Mouse (Mus musculus): ENCODE measurements around the gene Tepp. TPM values are rescaled to one million over a fixed set of nuclear protein-coding genes. Genes with fewer than 3 reads are reported as not detected.

Tepp gene
- 0.70 TPM in 1 of 2 replicates, not detected in the other for polyA plus RNA-seq (2015; fragmentation: Nextera tagmentation; extraction: Ambion mirVana)

DNA sequence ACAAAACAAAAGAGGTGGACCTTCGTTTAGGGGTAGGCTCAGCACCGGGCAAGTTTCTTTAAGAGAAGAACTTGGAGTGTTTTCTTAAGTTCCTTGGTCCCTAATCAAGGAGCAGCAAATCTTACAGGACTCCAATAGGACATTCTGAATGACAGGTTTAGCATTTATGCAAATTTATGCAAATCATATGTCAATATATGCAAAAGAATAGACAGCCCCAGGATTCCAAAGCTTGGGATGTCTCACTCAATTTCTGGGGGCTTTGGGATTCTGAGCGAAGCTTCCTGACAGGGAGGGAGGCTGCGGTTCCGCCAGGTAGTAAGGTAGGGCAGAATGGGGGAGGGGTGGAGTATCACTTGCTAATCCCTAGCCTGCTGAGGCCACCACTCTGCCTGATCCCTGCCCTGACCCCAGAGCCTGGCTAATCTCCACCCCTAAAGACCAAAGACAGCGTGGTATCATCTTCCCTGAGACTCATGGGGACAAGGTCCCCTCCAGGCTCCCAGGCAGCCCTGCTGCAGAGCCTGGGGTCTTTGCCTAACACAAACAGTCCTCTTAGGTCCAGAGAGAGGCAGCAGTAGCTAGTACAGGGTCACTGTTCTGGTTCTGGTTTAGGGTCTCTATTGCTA, at the start of gene Tepp:
Gene Tepp, plus strand, starts transcription at position 225 of the 629 bp plus-strand sequence.
- H3K4me2 ChIP-seq, result no peak within 1 kb of the TSS
- no peak within 1 kb of the TSS for H3K4me3 ChIP-seq
- no peak within 1 kb of the TSS for H3K9ac ChIP-seq
- H3K27me3 ChIP-seq, result no peaks in the 10 kb centered on the region
- no peaks in the 10 kb centered on the region for H3K9me3 ChIP-seq
- WGBS, result 32% methylated on average over 6 of the region's 6 CpGs
- no peak for ATAC-seq (ENCODE audit: low read depth)
- peaks cover 14% of the 10 kb centered on the region for H3K4me1 ChIP-seq (replicated peaks)
- H3K27ac ChIP-seq (replicated peaks), result no peak within 1 kb of the TSS
- H3K36me3 ChIP-seq, result no peaks in the 10 kb centered on the region

DNA sequence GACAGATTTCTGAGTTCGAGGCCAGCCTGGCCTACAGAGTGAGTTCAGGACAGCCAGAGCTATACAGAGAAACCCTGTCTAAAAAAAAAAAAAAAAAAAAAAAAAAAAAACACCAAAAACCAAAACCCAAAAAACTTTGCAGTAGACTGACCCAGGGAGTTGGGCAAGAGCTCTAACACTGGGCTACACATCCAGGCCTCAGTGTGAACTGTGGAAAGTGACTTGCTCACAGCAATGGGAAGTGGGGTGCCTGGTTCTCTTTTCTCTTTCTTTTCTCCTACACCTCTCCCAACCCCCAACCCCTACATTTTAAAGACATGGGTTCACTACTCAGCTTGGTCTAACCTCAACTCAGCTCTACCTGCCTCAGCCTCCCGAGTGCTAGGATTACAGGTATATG, 48.2 kb upstream of the Tepp start:
- Histone ChIP-seq H3K9ac (no peak overlapping the region), H3K36me3 (no peaks in the 10 kb centered on the region), H3K4me2 (no peak overlapping the region), H3K9me3 (no peaks in the 10 kb centered on the region), H3K4me3 (no peak overlapping the region), H3K27me3 (no peaks in the 10 kb centered on the region), H3K27ac (replicated peaks) (no peak overlapping the region), H3K4me1 (replicated peaks) (no peaks in the 10 kb centered on the region)
- ATAC-seq (ENCODE audit: low read depth), result no peak
- WGBS, result 76% methylated on average over 2 of the region's 2 CpGs

DNA sequence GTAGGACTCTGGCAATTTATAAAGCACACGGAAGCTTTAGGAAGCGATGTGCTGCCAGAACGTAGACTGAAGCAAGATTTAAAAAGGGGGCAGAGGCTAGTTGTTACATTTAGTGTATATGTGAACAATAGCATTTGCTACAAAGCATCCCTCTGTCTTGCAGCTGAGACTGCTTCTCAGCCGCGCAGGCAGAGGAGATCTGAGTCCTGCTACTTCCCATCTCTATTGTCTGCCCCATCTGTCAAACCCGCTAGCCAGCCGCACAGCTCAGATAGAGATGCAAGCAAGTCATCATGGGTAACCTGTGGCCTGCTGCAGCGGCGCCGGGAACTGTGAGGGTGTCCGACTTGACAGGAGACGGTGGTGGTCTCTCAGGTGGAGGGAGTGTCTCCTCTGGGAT, 39.9 kb upstream of the Tepp start:
- Histone ChIP-seq H3K4me2 (no peak overlapping the region), H3K4me3 (no peak overlapping the region), H3K9me3 (no peaks in the 10 kb centered on the region), H3K4me1 (replicated peaks) (no peaks in the 10 kb centered on the region; the same call in 1 of the 2 replicates), H3K27me3 (no peaks in the 10 kb centered on the region), H3K36me3 (no peaks in the 10 kb centered on the region), H3K9ac (no peak overlapping the region), H3K27ac (replicated peaks) (no peak overlapping the region)
- no peak for ATAC-seq (ENCODE audit: low read depth)
- 68% methylated on average over 12 of the region's 12 CpGs for WGBS

DNA sequence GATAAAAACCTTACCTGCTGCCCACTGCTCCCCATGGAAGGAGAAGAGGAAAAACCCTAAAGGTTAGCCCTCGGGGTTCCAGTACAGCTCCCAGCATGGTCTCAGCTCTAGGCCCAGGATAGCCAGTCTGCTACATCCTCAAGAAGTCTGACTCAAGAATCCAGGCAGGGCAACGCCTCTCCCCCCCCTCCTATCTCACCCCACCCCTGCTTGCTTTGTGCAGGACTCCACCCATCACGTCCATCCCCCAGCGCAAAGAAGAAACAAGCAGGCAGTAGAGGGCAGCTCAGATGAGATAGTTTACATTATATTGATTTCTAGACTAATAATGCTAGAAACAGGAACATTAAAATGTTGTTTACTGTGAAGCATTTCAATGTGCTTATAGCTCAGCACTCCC, 38.5 kb upstream of the Tepp start:
- Histone ChIP-seq H3K4me2 (no peak overlapping the region), H3K36me3 (no peaks in the 10 kb centered on the region), H3K9me3 (no peaks in the 10 kb centered on the region), H3K27me3 (no peaks in the 10 kb centered on the region), H3K4me3 (no peak overlapping the region), H3K4me1 (replicated peaks) (no peaks in the 10 kb centered on the region; the same call in 1 of the 2 replicates), H3K9ac (no peak overlapping the region), H3K27ac (replicated peaks) (no peak overlapping the region)
- WGBS, result 27% methylated on average over 4 of the region's 4 CpGs
- ATAC-seq (ENCODE audit: low read depth), result no peak

- no peaks in the 10 kb centered on the region; the same call in 1 of the 2 replicates for H3K4me1 ChIP-seq (replicated peaks)
- no peak overlapping the region for H3K4me3 ChIP-seq
- no peaks in the 10 kb centered on the region for H3K9me3 ChIP-seq
- no peak overlapping the region for H3K9ac ChIP-seq
- no peak overlapping the region for H3K27ac ChIP-seq (replicated peaks)
- 60% methylated on average over 2 of the region's 2 CpGs for WGBS
- H3K27me3 ChIP-seq, result no peaks in the 10 kb centered on the region
- no peak overlapping the region for H3K4me2 ChIP-seq
- no peaks in the 10 kb centered on the region for H3K36me3 ChIP-seq
- no peak for ATAC-seq (ENCODE audit: low read depth)
Observed at GRCm38 (mm10) chr8:95272871-95273270, 37.5 kb upstream of the Tepp start.

DNA sequence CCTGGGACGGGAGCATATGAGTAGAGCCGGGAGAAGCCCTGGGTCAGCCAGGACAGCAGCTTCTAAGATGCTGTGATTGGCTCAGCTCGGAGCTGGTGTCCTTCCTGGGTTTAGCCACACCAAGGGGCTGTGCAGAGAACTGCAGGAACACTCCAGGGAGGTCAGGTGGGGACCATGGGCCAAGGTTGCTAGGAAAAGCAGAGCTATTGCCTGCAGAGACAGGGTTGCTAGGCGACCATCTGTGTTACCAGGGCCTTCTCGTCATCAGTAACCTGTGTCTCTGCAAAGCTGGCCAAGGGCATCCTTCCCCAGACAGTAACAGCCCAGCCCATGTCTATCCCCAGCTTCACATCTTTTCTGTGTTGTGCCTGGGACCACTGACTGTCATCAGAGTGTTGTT, 28.9 kb upstream of the Tepp start:
- Histone ChIP-seq H3K9ac (no peak overlapping the region), H3K4me2 (no peak overlapping the region), H3K36me3 (no peaks in the 10 kb centered on the region), H3K9me3 (no peaks in the 10 kb centered on the region), H3K27me3 (no peaks in the 10 kb centered on the region), H3K4me1 (replicated peaks) (peaks cover 10% of the 10 kb centered on the region), H3K4me3 (no peak overlapping the region), H3K27ac (replicated peaks) (no peak overlapping the region)
- 61% methylated on average over 5 of the region's 5 CpGs for WGBS
- no peak for ATAC-seq (ENCODE audit: low read depth)

DNA sequence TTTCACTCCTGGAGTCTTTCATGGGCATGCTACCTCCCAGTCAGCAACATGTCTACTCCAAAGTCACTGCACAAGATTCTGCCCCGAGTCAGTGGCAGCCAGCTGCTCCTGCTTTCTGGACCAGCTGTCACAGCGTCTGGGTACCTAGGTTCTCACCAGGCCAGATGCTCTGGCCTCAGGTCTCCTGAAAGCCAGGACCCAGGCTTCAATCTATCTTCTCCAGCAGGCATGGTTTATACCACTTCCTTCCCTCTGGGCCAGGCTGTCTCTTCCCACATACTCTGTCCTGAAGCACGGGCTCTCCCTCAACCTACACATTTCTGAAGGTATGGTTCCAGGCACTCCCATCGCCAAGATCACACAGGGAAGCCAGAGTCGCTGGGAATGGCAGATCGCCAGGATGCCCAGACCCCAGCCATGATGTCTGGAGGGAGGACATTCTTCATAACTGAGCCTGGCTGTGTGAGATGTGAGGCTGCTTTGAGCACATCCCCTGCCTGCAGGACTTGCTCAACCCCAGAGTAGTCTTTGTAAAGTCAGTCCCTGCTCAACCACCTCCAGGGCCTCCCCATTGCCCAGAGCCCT, 21.2 kb upstream of the Tepp start:
- H3K4me2 ChIP-seq, result no peak overlapping the region
- 67% methylated on average over 6 of the region's 6 CpGs for WGBS
- no peak for ATAC-seq (ENCODE audit: low read depth)
- H3K9me3 ChIP-seq, result no peaks in the 10 kb centered on the region
- no peaks in the 10 kb centered on the region; the same call in none of the 2 replicates for H3K4me1 ChIP-seq (replicated peaks)
- no peaks in the 10 kb centered on the region for H3K27me3 ChIP-seq
- H3K27ac ChIP-seq (replicated peaks), result no peak overlapping the region
- no peaks in the 10 kb centered on the region for H3K36me3 ChIP-seq
- no peak overlapping the region for H3K4me3 ChIP-seq
- H3K9ac ChIP-seq, result no peak overlapping the region

- no peaks in the 10 kb centered on the region for H3K9me3 ChIP-seq
- H3K27me3 ChIP-seq, result no peaks in the 10 kb centered on the region
- H3K27ac ChIP-seq (replicated peaks), result no peak overlapping the region
- no peak overlapping the region for H3K4me3 ChIP-seq
- WGBS, result 78% methylated on average over 11 of the region's 11 CpGs
- no peaks in the 10 kb centered on the region; the same call in none of the 2 replicates for H3K4me1 ChIP-seq (replicated peaks)
- H3K9ac ChIP-seq, result no peak overlapping the region
- no peaks in the 10 kb centered on the region for H3K36me3 ChIP-seq
- no peak overlapping the region for H3K4me2 ChIP-seq
- ATAC-seq (ENCODE audit: low read depth), result 0 out of 2 replicates have a peak, but pooled peaks have one; percentile 16
Observed at GRCm38 (mm10) chr8:95293172-95293571, 17.2 kb upstream of the Tepp start.

- no peaks in the 10 kb centered on the region for H3K9me3 ChIP-seq
- no peaks in the 10 kb centered on the region for H3K27me3 ChIP-seq
- ATAC-seq (ENCODE audit: low read depth), result peak; percentile 55
- H3K4me2 ChIP-seq, result no peak overlapping the region
- H3K36me3 ChIP-seq, result no peaks in the 10 kb centered on the region
- no peak overlapping the region for H3K27ac ChIP-seq (replicated peaks)
- no peak overlapping the region for H3K9ac ChIP-seq
- H3K4me1 ChIP-seq (replicated peaks), result no peaks in the 10 kb centered on the region; the same call in none of the 2 replicates
- no peak overlapping the region for H3K4me3 ChIP-seq
- 73% methylated on average over 7 of the region's 7 CpGs for WGBS
Observed at GRCm38 (mm10) chr8:95293891-95294290, 16.5 kb upstream of the Tepp start.

GRCm38 (mm10) chr8:95302410-95302809, 8.0 kb upstream of the Tepp start:
- 0 out of 2 replicates have a peak, but pooled peaks cover 8% of the 10 kb centered on the region for H3K4me1 ChIP-seq (replicated peaks)
- H3K9me3 ChIP-seq, result no peaks in the 10 kb centered on the region
- H3K4me3 ChIP-seq, result no peak overlapping the region
- no peak for ATAC-seq (ENCODE audit: low read depth)
- H3K36me3 ChIP-seq, result no peaks in the 10 kb centered on the region
- no peak overlapping the region for H3K27ac ChIP-seq (replicated peaks)
- 24% methylated on average over 5 of the region's 5 CpGs for WGBS
- H3K4me2 ChIP-seq, result no peak overlapping the region
- H3K9ac ChIP-seq, result no peak overlapping the region
- no peaks in the 10 kb centered on the region for H3K27me3 ChIP-seq

DNA sequence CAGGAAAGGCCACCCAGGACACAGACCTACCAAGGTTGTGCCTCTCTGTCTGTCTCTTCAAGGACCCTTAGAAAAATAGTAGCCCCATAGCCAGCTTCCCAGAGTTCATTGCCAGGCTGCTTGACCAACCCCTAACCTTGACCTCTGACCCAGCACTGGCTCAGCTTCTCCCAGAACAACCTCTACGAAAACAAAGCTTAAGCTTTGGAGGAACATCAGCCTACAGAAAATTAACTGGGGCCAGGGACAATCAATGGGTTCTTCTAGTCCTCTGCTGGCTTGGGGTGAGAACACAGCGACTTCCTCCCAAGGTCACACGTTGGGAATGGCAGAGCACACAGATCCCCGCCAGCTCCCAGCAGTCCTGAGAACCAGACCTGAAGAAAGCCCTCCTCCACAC, 4.8 kb upstream of the Tepp start:
- 73% methylated on average over 4 of the region's 4 CpGs for WGBS
- H3K36me3 ChIP-seq, result no peaks in the 10 kb centered on the region
- H3K4me3 ChIP-seq, result no peak overlapping the region
- no peak overlapping the region for H3K27ac ChIP-seq (replicated peaks)
- H3K4me1 ChIP-seq (replicated peaks), result peaks cover 8% of the 10 kb centered on the region
- H3K9ac ChIP-seq, result no peak overlapping the region
- H3K27me3 ChIP-seq, result no peaks in the 10 kb centered on the region
- H3K4me2 ChIP-seq, result no peak overlapping the region
- H3K9me3 ChIP-seq, result no peaks in the 10 kb centered on the region
- ATAC-seq (ENCODE audit: low read depth), result no peak

DNA sequence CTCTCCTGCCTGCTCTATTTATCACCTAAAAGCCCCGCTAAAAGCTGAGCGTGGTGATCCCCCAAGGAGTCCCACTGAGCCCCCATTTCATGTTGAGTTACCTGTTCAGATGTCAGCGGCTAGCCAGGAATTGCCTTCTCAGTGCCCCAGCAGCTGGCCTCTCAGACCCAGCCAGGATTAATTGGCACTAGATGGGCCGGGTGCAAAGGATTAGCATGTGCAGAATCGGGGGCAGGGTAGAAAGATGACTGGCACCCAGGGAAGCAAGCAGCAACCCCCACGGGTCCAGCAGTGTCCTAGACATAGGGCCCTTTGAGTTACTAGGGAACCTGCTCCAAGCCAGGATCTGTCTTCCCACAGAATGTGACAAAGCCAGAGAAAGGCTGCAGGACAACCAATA, 3.9 kb upstream of the Tepp start, which contains the start of gene Cngb1:
Gene Cngb1, minus strand, starts transcription at position 155 of the 400 bp plus-strand sequence.
- no peak within 1 kb of the TSS for H3K27ac ChIP-seq (replicated peaks)
- H3K9me3 ChIP-seq, result no peaks in the 10 kb centered on the region
- WGBS, result 55% methylated on average over 6 of the region's 6 CpGs
- H3K9ac ChIP-seq, result no peak within 1 kb of the TSS
- H3K27me3 ChIP-seq, result no peaks in the 10 kb centered on the region
- peaks cover 13% of the 10 kb centered on the region for H3K4me1 ChIP-seq (replicated peaks)
- no peaks in the 10 kb centered on the region for H3K36me3 ChIP-seq
- no peak for ATAC-seq (ENCODE audit: low read depth)
- H3K4me2 ChIP-seq, result no peak within 1 kb of the TSS
- no peak within 1 kb of the TSS for H3K4me3 ChIP-seq

DNA sequence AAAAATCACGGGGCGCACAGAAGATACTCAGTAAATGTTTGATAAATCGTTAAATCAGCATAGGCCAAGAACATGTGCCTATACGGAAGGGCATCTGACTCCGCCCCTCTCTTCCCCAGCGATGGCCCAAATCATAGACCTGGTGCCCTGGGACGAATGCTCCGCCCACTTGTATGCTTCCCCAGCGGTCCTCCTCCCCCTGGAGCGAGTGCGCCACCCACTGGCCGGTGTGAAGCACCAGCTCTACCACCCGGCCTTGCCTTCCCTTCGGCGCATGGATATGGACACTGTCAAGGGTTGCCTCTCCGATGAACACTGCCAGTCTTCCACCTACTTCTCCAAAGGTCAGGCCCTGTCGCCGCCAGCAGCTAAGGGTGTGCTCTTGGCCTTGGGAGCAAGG, 2.5 kb downstream of the Tepp start:
- H3K4me2 ChIP-seq, result no peak overlapping the region
- no peak for ATAC-seq (ENCODE audit: low read depth)
- H3K27ac ChIP-seq (replicated peaks), result no peak overlapping the region
- no peak overlapping the region for H3K9ac ChIP-seq
- 68% methylated on average over 18 of the region's 18 CpGs for WGBS
- no peaks in the 10 kb centered on the region for H3K36me3 ChIP-seq
- peaks cover 14% of the 10 kb centered on the region for H3K4me1 ChIP-seq (replicated peaks)
- no peaks in the 10 kb centered on the region for H3K9me3 ChIP-seq
- no peak overlapping the region for H3K4me3 ChIP-seq
- no peaks in the 10 kb centered on the region for H3K27me3 ChIP-seq
